Mouse (Mus musculus): ENCODE results near the gene Kat6b.
"Not testable (repeated sequence)": the region's sequence is repeated elsewhere in the genome, so short reads cannot be mapped to it uniquely, and the experiment has no call there.

The Kat6b gene

DNA sequence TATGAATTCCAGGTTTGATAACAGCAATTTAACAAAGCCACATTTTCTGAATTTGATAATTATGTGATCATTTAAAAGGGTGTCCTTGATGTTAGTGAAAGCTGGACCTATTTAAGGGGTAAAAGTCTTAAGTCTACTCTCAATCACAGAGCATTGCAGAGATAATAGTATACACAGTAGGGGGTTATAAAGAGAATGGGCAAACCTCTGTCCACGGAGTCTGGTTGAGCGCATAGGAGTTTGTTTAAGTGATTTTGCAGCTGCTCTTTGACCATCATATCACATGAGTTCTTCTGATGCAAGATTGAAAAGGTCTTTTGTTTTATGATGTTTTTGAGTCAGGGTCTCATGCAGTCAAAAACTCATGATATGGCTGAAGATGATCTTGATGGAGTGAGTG is 3.0 kb downstream of the Kat6b start:
- DNase-seq (ENCODE audit: low read depth in 1 of 2, low spot score in 2 of 2) = no peak

- no peak for DNase-seq (ENCODE audit: low read depth in 1 of 2, low spot score in 2 of 2)
Measured at GRCm38 (mm10) chr14:21484693-21485092, 3.5 kb downstream of the Kat6b start.

- no peak for DNase-seq (ENCODE audit: low read depth in 1 of 2, low spot score in 2 of 2)
Measured at GRCm38 (mm10) chr14:21485961-21486520, 4.8 kb downstream of the Kat6b start.

- DNase-seq (ENCODE audit: low read depth in 1 of 2, low spot score in 2 of 2) = not testable (repeated sequence)
Measured at GRCm38 (mm10) chr14:21487135-21487534, 5.9 kb downstream of the Kat6b start.

- DNase-seq (ENCODE audit: low read depth in 1 of 2, low spot score in 2 of 2) = not testable (repeated sequence)
Measured at GRCm38 (mm10) chr14:21488426-21489115, 7.3 kb downstream of the Kat6b start.

DNA sequence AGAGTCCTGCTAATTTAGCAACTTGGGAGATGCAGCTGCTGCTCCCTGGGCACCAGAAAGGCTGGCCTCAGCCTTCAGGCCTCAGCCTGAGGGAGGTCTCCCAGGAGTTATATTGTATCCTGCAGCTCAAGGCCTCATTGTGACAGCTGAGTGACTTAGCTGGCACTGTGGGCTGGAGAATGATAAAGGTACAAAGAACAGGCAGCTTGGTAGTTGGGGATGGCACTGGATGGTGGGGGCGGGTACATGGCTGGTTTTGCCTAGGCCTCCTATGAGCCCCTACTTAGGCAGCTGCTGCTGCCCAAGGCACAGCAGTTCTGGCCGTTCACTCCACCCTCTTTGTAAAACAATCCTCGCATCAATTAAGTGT is 7.9 kb downstream of the Kat6b start:
- no peak for DNase-seq (ENCODE audit: low read depth in 1 of 2, low spot score in 2 of 2)

GRCm38 (mm10) chr14:21490141-21490540 is 8.9 kb downstream of the Kat6b start:
- DNase-seq (ENCODE audit: low read depth in 1 of 2, low spot score in 2 of 2) = no peak

- DNase-seq (ENCODE audit: low read depth in 1 of 2, low spot score in 2 of 2) = no peak
Measured at GRCm38 (mm10) chr14:21498361-21498996, 17.2 kb downstream of the Kat6b start.

DNA sequence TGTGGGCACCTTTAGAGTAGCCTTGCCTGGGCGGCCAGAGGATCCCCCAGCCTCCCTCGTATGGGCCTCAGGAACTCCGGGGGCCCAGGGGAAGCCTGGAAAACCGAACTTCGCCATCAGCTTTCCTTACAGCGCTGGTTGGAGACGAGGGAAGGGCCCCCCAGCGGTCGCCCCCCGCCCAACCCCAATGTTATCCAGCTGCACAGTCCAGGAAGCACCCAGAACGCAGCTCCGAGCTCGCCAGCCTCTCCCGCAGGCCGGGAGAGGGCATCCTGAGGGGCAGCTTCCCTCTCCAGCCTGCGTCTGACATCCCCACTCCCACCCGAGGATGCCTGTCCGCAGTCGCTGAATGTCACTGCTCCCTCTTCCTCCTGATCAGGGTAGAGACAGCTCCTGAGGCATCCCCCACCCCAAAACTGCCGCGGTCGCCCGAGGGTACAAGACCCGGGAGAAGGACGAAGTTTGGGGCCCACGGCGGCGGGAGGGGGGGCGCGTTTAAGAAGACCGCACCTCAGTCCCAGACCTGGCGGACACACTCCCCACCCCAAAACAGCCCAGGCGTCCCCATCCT is 17.9 kb downstream of the Kat6b start:
- DNase-seq (ENCODE audit: low read depth in 1 of 2, low spot score in 2 of 2) = peak in 1 of 2 experiments; percentile 5

- peak; percentile 4 to 14 for DNase-seq (ENCODE audit: low read depth in 1 of 2, low spot score in 2 of 2)
Measured at GRCm38 (mm10) chr14:21499631-21500153, 18.5 kb downstream of the Kat6b start.

DNA sequence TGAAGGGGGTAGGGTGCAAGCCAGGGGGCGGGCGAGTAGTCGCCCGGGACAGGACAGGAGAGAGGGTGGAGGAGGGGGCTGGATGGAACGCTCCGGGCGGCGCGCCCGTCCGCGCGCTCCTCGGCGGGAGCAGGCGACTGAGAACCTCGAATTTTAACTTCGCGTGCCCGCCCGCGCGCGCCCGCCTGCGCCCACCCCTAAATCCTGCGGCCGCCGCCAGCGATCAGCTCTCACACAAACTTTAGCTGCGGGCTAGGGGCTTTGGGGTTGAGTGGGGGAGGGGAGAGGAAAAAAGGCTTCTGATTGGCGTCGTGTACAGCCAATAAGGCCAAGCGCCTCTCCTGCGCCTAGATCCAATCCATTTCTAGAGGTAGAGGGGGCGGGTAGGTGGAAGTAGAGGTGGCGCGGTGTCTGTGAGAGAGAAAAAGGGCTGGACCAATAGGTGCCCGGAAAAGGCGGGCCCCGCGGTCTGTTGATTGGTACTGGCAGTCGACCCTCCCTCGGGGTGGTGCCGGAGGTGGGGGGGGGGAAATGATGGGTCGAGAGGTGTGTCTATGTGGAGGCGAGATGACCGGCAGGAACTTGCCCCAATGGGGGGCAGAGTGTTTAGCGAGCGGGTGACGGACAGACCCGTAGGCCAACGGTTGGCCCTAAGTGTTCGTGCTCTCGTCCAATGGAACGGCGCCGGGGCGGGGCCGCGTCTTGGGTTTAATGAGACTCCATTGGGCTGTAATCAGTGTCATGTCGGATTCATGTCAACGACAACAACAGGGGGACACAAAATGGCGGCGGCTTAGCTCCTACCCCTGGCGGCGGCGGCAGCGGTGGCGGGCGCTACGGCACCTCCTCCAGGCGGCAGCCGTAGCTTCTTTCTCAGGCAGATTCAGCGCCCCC is 19.2 kb downstream of the Kat6b start:
- peak; percentile 98 to 99 for DNase-seq (ENCODE audit: low read depth in 1 of 2, low spot score in 2 of 2)

DNA sequence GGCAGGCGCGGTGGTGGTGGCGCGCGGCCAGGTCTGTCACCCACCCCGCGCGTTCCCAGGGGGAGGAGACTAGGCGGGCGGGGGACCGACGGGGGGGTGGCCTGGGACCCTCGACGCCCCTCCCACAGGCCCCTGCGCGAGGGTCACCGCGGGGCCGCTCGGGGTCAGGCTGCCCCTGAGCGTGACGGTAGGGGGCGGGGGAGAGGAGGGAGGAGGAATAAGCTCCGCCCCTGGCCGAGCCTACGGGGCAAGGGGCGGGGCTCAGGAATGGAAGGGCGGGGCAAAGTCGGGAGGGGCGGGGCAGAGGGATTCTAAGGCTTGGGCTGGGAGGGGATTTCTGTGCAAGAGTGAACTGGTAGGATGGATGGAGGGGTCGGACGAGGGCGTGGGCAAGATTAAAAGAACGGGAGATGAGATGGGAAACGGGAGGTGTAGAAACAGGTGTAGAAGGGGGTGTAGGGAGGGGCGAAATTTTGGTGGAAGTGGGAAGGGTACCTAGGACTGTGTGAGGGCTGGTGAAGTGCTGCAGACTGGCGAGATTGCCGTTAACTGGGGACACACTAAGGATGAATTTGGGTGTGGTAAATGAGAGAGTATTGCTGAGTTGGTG is 19.9 kb downstream of the Kat6b start:
- peak; percentile 69 to 82 for DNase-seq (ENCODE audit: low read depth in 1 of 2, low spot score in 2 of 2)

DNA sequence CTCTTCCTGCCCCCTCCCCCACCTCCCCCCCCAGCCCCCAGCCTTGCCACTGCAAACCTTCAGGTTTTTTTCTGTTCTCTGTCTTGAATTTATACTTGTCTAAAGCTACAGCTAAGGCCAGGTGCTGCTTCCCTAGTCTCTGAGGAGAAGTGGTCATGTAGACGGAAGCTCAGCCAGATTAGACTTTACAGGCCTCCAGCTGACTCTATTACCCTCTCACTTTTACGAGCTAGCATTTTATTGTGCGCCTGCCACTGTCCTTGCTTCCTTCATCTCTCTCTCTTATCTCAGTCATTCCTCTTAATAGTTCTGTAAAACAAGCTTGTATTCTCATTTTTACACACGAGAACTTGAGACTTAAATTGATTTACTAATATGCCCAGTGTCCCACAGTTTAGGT is 23.8 kb downstream of the Kat6b start:
- DNase-seq (ENCODE audit: low read depth in 1 of 2, low spot score in 2 of 2) = no peak

DNA sequence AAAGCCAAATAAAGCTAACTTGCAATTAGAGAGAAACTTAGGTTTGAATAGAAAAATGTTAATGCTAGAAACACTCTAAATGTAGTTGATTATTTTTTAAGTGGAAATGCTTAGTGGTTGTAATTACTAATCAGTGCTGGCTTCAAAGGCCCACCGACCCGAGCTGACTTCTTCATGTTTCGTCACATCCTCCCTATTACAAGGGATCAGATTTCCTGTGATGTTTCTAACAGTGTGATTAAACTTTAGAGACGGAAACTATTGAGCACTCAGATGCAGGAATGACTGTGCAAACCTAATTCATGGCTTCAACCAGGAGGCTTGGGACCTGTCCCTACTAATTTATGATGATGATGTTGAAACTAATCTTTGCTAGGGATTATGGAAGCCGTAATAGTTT is 25.8 kb downstream of the Kat6b start:
- no peak for DNase-seq (ENCODE audit: low read depth in 1 of 2, low spot score in 2 of 2)

GRCm38 (mm10) chr14:21509111-21509905 is 28.1 kb downstream of the Kat6b start:
- DNase-seq (ENCODE audit: low read depth in 1 of 2, low spot score in 2 of 2) = no peak

DNA sequence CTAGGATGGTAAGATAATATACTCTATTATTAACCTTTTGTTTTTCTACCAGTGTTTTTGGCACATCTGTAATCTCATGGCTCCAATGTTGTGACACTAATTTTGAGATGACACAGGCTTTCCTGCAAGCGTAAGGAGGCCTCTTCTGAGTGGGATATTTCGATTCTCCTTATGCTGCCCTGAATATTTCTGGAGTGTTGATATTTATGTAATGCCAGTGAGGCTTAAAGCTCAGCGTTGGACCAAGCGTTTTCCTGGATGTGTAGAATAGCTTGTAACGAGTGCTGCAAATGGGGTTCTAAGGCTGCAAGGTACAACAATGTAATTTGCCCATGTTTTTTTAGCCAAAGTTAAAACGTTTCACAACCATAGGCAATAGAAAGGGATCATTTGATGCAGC is 30.2 kb downstream of the Kat6b start:
- DNase-seq (ENCODE audit: low read depth in 1 of 2, low spot score in 2 of 2) = no peak

DNA sequence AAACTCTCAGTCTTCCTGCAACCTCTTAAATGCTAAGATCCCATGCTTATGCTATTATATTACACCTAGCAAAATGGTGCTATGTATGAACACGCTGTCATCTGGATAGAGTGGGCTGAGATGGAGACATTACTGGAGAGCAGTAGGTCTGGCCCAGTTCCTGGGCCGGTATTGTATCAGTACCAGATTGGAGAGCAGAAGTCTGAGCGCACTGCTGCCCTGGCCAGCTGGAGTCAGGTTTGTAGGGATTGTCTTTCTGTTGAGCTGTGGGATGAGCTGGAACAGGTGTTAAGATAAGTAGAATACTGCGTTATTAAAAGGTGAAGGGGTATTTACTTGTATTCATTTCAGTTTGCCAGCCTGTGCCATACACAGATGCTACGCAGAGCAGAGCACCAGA is 34.3 kb downstream of the Kat6b start:
- DNase-seq (ENCODE audit: low read depth in 1 of 2, low spot score in 2 of 2) = no peak

- no peak for DNase-seq (ENCODE audit: low read depth in 1 of 2, low spot score in 2 of 2)
Measured at GRCm38 (mm10) chr14:21519307-21519706, 38.1 kb downstream of the Kat6b start.

- no peak for DNase-seq (ENCODE audit: low read depth in 1 of 2, low spot score in 2 of 2)
Measured at GRCm38 (mm10) chr14:21520496-21520895, 39.3 kb downstream of the Kat6b start.

DNA sequence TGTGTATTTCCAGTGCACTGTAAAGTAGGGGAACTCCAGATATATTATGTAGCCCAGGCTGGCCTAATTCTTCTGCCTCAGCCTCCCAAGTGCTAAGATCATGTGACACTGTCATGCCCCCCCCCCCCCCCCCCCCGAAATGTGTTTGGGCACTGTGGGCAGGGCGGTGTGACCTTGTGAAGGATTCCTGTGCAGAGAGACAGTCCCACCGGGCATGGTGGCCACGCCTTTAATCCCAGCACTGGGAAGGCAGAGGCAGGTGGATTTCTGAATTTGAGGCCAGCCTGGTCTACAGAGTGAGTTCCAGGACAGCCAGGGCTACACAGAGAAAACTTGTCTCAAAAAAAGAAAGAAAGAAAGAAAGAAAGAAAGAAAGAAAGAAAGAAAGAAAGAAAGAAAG is 40.3 kb downstream of the Kat6b start:
- DNase-seq (ENCODE audit: low read depth in 1 of 2, low spot score in 2 of 2) = not testable (repeated sequence)
